In the genomic region with DNA sequence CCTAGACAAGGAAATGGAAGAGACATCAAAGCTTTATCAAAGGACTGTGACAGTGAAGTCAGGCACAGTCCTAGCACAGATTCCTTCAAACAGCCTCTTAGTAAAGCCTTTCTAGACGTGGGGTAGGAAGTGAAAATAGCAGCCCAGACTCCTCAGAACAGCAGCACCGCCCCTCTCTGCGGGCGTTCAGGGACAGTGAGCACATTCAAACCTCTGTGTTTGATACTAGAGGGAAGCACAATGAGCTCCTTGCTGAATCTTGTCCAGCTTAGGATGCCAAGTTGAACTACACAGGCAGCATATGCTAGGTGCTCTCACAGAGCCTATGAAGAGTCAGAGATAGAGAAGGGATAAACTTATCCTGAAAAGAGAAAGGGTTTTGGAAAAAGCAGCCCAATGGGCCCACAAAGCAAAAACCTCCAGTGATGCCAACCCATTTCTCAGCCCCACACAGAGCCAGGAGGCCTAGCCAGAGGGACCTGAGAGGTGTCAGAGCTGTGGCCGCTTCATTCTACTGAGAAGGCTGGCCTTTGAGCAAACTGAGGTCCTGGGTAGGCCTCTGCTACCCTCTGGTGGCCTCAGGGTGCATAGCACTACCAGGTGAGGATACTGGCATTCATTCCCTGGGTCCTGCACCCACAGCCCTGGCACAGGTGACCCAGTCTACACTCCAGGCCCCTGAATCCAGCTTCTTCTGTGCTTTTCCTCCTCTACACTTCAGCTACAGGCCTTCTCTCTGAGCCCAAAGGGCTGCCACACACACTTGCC, we compare ENCODE assay signal across 9 mouse cellular contexts. TPM values are rescaled to one million over a fixed set of nuclear protein-coding genes. Genes with fewer than 3 reads are reported as not detected.
A peak's percentile ranks its signal among the peaks of the same experiment; 100 is the strongest.
DNase-seq lines count a peak whose midpoint lies in the region; ATAC-seq and TF ChIP-seq lines count a peak whose summit lies in the region.
"Had no signal": no experiment of that assay in that cellular context is flagged by ENCODE, and none has a peak within 500 bp of the region (broad histone marks: within the 10 kb centered on the region; RNA-seq: fewer than 3 reads in every experiment).

No protein-coding gene starts in this region.

- peak overlapping the region; percentile 100 for H3K27ac ChIP-seq in liver, embryonic 14.5 days

- peak; percentile 78 for DNase-seq in 3T3-L1 (ENCODE audit: low read depth, low spot score)
- peak; percentile 64 for DNase-seq in R1 (ENCODE audit: low read depth, low spot score)
- peak; percentile 58 to 65 for DNase-seq in gastrocnemius, postnatal 36 days
- DNase-seq in kidney, adult 8-10 months: peak; percentile 64 to 85
- DNase-seq in liver, embryonic 14.5 days (ENCODE audit: low read depth in 3 of 3, low spot score in 3 of 3): peak; percentile 56 to 66 (median 57)
- DNase-seq in neural tube, embryonic 10.5 days (ENCODE audit: extremely low spot score, low spot score): peak; percentile 71
- DNase-seq in testis, postnatal 10 days (ENCODE audit: low spot score): peak; percentile 76

- H3K4me2 ChIP-seq in liver, embryonic 14.5 days (ENCODE audit: low read depth): peak overlapping the region; percentile 32

- no peaks in the 10 kb centered on the region for H3K9me3 ChIP-seq in liver, embryonic 14.5 days (ENCODE audit: control insufficient read depth, low read length)
- H3K9me3 ChIP-seq: megakaryocyte, embryonic 14.5 days had no signal

- WGBS in liver, embryonic 14.5 days (ENCODE audit: insufficient replicate concordance): 69% methylated on average over 5 of the region's 5 CpGs

- intact Hi-C loops in gastrocnemius, postnatal 36 days (cut with DNase I): loop anchor here (1.0 to 2.0 kb wide), 2 partner anchors 23 to 55 kb away; no protein-coding TSS in a partner anchor

- peaks cover 24 to 44% of the 10 kb centered on the region in 2 experiments for H3K4me1 ChIP-seq in liver, embryonic 14.5 days (replicated peaks; ENCODE audit: control insufficient read depth in 2 of 2, insufficient read depth in 2 of 2, low read length in 1 of 2)

- no peak overlapping the region for H3K4me3 ChIP-seq in liver, embryonic 14.5 days (ENCODE audit: insufficient read depth in 1 of 2, low read depth in 2 of 2, low read length in 2 of 2)
- H3K4me3 ChIP-seq: megakaryocyte, embryonic 14.5 days had no signal

- TF ChIP-seq EP300 in liver, embryonic 14.5 days (IDR thresholded peaks at IDR 0.05; ENCODE audit: low read depth): no peak; the same call in 1 of the 2 replicates

- no peaks in the 10 kb centered on the region for H3K27me3 ChIP-seq in liver, embryonic 14.5 days (ENCODE audit: control insufficient read depth, insufficient read depth, low read length)
- H3K27me3 ChIP-seq: megakaryocyte, embryonic 14.5 days had no signal

- peak; percentile 100 for TF ChIP-seq CTCF in liver, embryonic 14.5 days (IDR thresholded peaks at IDR 0.05; ENCODE audit: low read depth)

- peak; percentile 94 for ATAC-seq in common myeloid progenitor, adult 5-6 weeks (replicated peaks; ENCODE audit: low read depth, poor library complexity, severe bottlenecking)
- ATAC-seq in liver, embryonic 14.5 days (ENCODE audit: insufficient read depth): peak; percentile 55

- peaks cover 76% of the 10 kb centered on the region for H3K36me3 ChIP-seq in liver, embryonic 14.5 days (replicated peaks; ENCODE audit: control insufficient read depth, insufficient read depth, low read depth)

- H3K9ac ChIP-seq in liver, embryonic 14.5 days (replicated peaks): peak overlapping the region; percentile 47

RNA-seq across cellular contexts. Expression of gene Mpg, which starts 12.0 kb away (rescaled TPM):
- 3.2 and 5.3 TPM in 2 replicates for total RNA-seq in common myeloid progenitor, adult 5-6 weeks (2017)
- total RNA-seq in gastrocnemius, postnatal 36 days (2021): 1 to 10 TPM; 4.5 to 5.0 TPM
- polyA plus RNA-seq in liver, embryonic 14.5 days (2012; rRNA removed): 8.1 and 9.9 TPM in 2 replicates
- 17.0 and 18.1 TPM in 2 replicates for polyA plus RNA-seq in liver, embryonic 14.5 days (2014; fragmentation: Nextera tagmentation; extraction: Ambion mirVana)

RNA-seq across cellular contexts. Expression of gene Rhbdf1, which starts 16.2 kb away (rescaled TPM):
- total RNA-seq in common myeloid progenitor, adult 5-6 weeks (2017): 0.32 and 2.0 TPM in 2 replicates
- total RNA-seq in gastrocnemius, postnatal 36 days (2021): 10 to 100 TPM; 15.6 to 19.5 TPM
- 5.8 and 6.2 TPM in 2 replicates for polyA plus RNA-seq in liver, embryonic 14.5 days (2012; rRNA removed)
- polyA plus RNA-seq in liver, embryonic 14.5 days (2014; fragmentation: Nextera tagmentation; extraction: Ambion mirVana): 3.0 and 4.4 TPM in 2 replicates

RNA-seq across cellular contexts. Expression of gene Nprl3, which starts 29.2 kb away (rescaled TPM):
- 7.7 and 19.6 TPM in 2 replicates for total RNA-seq in common myeloid progenitor, adult 5-6 weeks (2017)
- 10 to 100 TPM; 20.2 to 26.1 TPM for total RNA-seq in gastrocnemius, postnatal 36 days (2021)
- polyA plus RNA-seq in liver, embryonic 14.5 days (2012; rRNA removed): 36.8 and 44.5 TPM in 2 replicates
- 16.5 and 16.8 TPM in 2 replicates for polyA plus RNA-seq in liver, embryonic 14.5 days (2014; fragmentation: Nextera tagmentation; extraction: Ambion mirVana)

RNA-seq across cellular contexts. Expression of gene Snrnp25, which starts 33.1 kb away (rescaled TPM):
- total RNA-seq in common myeloid progenitor, adult 5-6 weeks (2017): 33.8 and 59.5 TPM in 2 replicates
- 10 to 100 TPM in 1 of 2 experiments, 1 to 10 TPM in 1; 9.8 to 10.7 TPM for total RNA-seq in gastrocnemius, postnatal 36 days (2021)
- 56.8 and 67.9 TPM in 2 replicates for polyA plus RNA-seq in liver, embryonic 14.5 days (2012; rRNA removed)
- 93.1 and 111 TPM in 2 replicates for polyA plus RNA-seq in liver, embryonic 14.5 days (2014; fragmentation: Nextera tagmentation; extraction: Ambion mirVana)

RNA-seq across cellular contexts. Expression of gene Hba-x, which starts 37.9 kb away (rescaled TPM):
- not detected in 2 replicates for total RNA-seq in common myeloid progenitor, adult 5-6 weeks (2017)
- not detected for total RNA-seq in gastrocnemius, postnatal 36 days (2021)
- polyA plus RNA-seq in liver, embryonic 14.5 days (2012; rRNA removed): 32.1 and 38.8 TPM in 2 replicates
- polyA plus RNA-seq in liver, embryonic 14.5 days (2014; fragmentation: Nextera tagmentation; extraction: Ambion mirVana): 74.9 and 85.3 TPM in 2 replicates
